Mouse (Mus musculus) liver, embryonic 14.5 days (tissue): ENCODE data around the gene Rpl37.

ENCODE experiments used
- CTCF ChIP-seq: IDR thresholded peaks from 2 replicates; pipeline ENCODE4 v1.5.1; 2016; ENCODE audit warnings: antibody characterized with exemption, low read depth, control low read depth
- EP300 ChIP-seq: IDR thresholded peaks from 2 replicates; pipeline ENCODE4 v1.6.1; 2016; ENCODE audit warnings: antibody characterized with exemption, low read depth

GRCm38 (mm10) chr15:5140357-5140756, 23.9 kb downstream of the Rpl37 start:
- TF ChIP-seq CTCF (no peak), EP300 (peak; percentile 89)
